Mouse (Mus musculus): ENCODE measurements around the gene Dsn1.

GRCm38 (mm10) chr2:157021156-157021555 is 14.2 kb upstream of the Dsn1 start:
- no peak for TF ChIP-seq CEBPB (IDR thresholded peaks at IDR 0.05; ENCODE audit: insufficient read depth, poor library complexity, severe bottlenecking)
- TF ChIP-seq USF1 (IDR thresholded peaks at IDR 0.05; ENCODE audit: low read depth): no peak
- no peak for TF ChIP-seq POLR2A (IDR thresholded peaks at IDR 0.05; ENCODE audit: insufficient read length, low read depth)
- no peak for TF ChIP-seq MYOG (IDR thresholded peaks at IDR 0.05; ENCODE audit: control insufficient read depth in 1 of 3, insufficient read depth in 1 of 3, insufficient read length in 2 of 3, low read depth in 2 of 3)
- TF ChIP-seq TCF12 (IDR thresholded peaks at IDR 0.05; ENCODE audit: insufficient read depth, poor library complexity, severe bottlenecking): no peak
- no peak for TF ChIP-seq MAX (IDR thresholded peaks at IDR 0.05; ENCODE audit: low read depth)
- TF ChIP-seq REST (IDR thresholded peaks at IDR 0.05; ENCODE audit: insufficient read depth, insufficient read length): no peak
- no peak for TF ChIP-seq POLR2AphosphoS2 (IDR thresholded peaks at IDR 0.05; ENCODE audit: insufficient read length, low read depth)
- no peak for TF ChIP-seq MYOD1 (IDR thresholded peaks at IDR 0.05; ENCODE audit: control insufficient read depth in 1 of 3, insufficient read length in 2 of 3, low read depth in 2 of 3)
- no peak for TF ChIP-seq E2F4 (IDR thresholded peaks at IDR 0.05; ENCODE audit: insufficient read depth)
- no peak for TF ChIP-seq TCF3 (IDR thresholded peaks at IDR 0.05; ENCODE audit: insufficient read length, low read depth)
- no peak for TF ChIP-seq SRF (IDR thresholded peaks at IDR 0.05; ENCODE audit: control insufficient read depth, insufficient read length, low read depth)
